Mouse (Mus musculus) kidney, postnatal 25 days (tissue): ENCODE results near the gene Olfr1368.
"Not testable (repeated sequence)": the region's sequence is repeated elsewhere in the genome, so short reads cannot be mapped to it uniquely, and the experiment has no call there.

Experiments used
- DNase-seq, 2 experiments: peaks; one replicate each; pipeline ENCODE4 v3.0.0; 2021; ENCODE audit warnings: mixed read lengths in 2 of 2

Olfr1368 gene

GRCm38 (mm10) chr13:21166936-21167909, 21.6 kb upstream of the Olfr1368 start:
- DNase-seq: peak; percentile 77 to 83

- no peak for DNase-seq
Observed at GRCm38 (mm10) chr13:21162591-21162990, 16.9 kb upstream of the Olfr1368 start.

GRCm38 (mm10) chr13:21161591-21161990, 15.9 kb upstream of the Olfr1368 start:
- DNase-seq: no peak

DNA sequence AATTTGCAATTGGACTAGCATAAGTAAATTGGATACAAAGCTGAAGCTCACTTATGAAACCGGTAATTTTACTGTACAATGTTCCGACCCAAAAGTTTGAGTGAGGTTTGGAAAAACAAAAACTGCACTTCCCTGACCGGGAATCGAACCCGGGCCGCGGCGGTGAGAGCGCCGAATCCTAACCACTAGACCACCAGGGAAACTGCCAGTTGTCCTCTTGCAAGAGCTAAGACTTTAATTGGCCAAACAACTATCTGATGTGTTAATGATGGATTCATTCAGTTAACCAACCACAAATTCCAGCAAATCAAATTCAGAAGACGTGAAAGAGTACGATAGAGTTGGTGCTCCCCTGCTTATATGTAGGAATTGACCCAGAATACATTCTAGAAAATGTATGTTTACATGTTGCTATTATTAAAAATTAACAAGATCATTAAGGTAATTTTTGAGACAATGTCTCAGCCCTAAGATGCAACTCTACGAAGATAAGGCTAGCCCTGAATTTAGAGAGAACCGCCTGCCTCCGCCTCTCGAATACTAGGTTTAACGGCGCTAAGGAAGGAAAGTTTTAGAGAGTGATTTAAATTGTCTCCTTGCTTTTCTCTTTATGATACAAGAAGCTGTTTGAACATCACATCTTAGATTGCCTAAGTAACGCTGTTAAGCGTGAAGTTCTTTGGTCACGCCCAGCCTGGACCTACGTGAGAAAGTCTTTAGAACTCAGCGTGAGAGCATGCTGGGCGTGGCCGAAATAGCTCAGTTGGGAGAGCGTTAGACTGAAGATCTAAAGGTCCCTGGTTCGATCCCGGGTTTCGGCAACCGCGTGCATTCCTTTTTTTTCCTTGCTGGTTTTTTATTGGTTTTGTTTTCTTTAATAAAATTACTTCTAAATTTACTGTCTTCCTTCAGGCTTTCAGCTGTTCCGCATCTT, 15.3 kb upstream of the Olfr1368 start:
- DNase-seq: peak; percentile 89 to 92

GRCm38 (mm10) chr13:21160041-21160511, 14.4 kb upstream of the Olfr1368 start:
- DNase-seq: no peak

DNA sequence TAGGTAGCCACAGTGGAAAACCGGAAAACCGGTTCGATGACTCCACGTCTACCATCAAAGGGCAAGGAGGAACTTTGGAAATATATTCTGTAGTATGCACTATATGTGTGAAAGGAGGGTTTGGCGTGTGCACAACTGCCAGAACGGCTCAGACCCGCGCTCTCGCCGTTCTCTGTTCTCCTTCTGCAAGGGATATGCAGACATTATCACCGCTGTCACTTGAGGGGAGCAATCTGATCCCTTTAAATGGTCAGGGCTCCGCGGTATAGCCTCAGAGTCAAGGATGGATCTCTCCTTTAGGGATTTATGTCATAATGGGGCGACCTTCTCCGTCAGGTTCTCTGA, 13.8 kb upstream of the Olfr1368 start:
- DNase-seq: peak in 1 of 2 experiments; percentile 38

DNA sequence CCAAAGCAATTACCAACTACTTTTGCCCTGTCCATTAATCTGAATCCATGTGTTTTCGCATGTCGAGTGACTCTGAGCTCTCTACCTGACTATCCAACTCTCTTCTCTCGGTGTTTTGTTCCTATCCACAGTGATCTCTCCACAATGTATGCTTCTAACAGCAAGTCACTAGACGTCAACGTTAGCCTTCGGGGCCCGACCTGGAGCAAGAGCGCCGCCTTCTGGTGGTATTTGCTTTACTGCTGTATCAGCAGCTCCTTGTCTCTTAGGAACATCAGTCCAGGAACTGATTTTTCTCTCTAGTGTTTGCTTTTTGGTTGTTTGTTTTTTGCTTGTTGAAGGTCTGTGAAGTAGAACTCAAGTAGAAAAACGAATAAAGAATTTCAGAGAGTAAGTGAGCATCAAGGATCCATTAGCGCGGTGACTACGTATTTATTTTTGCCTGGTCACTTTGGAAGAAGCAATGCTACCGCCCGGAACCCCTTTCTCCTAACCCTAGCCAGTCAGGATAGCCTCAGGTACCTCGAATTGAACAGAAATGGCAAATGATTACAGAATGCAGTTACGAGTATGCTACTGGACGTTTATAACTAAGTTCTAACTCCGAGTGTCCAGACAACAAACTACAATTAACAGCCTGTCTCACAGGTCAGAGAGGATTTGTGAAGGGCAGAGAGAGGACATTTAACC, 13.3 kb upstream of the Olfr1368 start:
- peak; percentile 89 to 95 for DNase-seq

- no peak for DNase-seq
Observed at GRCm38 (mm10) chr13:21158071-21158470, 12.4 kb upstream of the Olfr1368 start.

GRCm38 (mm10) chr13:21155888-21156287, 10.2 kb upstream of the Olfr1368 start:
- no peak for DNase-seq

DNA sequence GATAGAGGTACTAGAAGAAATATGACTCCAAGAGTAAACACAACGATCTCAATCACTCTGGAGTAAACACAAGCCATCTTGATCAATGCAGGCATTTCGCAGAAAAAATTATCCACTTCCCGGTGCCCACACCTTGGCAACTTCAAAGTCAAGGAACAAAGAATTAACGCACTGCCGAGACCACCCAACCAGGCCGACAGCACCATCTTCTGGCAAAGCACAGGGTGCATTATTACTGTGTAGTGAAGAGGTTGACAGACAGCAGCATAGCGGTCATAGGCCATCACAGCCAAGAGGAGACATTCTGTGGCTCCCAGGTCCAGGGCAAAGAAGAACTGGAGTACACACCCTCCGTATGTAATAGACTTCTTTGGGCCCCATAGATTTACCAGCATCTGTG, 3.2 kb downstream of the Olfr1368 start:
- DNase-seq: no peak

- DNase-seq: not testable (repeated sequence)
Observed at GRCm38 (mm10) chr13:21129339-21129738, 16.3 kb downstream of the Olfr1368 start, which contains the start of gene Olfr263. Gene Olfr263, plus strand, starts transcription at chr13:21129639.

DNA sequence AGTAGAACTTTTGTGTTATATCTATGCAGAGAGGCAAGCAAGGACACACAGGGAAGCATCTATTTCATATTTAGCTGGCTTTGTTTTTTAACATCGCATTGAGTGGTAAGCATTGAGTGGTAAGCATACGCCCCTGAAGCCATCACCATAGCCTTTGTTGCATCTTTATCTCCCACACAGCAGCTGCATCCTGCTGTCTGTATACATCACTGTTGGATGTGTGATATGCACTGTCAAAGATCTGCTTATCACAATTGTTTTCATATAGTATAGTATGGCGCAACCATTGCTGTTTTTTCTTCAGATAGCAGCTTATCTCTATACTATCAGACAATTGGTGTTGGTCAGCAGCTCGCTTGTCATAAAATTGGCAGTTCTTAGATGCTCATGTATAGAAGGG, 31.5 kb downstream of the Olfr1368 start:
- DNase-seq: no peak

GRCm38 (mm10) chr13:21111183-21111582, 34.5 kb downstream of the Olfr1368 start, which contains the start of gene Olfr1369-ps1:
Gene Olfr1369-ps1, plus strand, starts transcription at chr13:21111483.
- DNase-seq: not testable (repeated sequence)

DNA sequence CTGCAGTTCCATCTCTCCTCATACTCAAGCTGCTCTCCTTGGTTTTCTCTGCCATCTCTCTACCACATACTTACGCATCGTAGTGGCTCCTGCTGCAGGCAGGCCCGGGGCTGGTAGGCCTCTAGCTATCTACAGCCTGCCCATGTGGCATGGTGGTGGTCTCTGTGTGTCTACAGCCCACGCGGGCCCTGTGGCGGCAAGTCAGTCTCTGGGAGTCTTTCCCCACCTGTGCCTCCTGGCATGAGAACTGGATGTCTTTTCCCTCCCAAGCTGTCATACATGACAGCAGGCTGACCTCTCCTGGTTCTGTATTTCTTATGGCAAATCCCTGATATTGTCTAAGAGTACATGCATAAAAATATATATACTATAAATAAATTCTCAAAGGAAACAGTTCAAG, 35.2 kb downstream of the Olfr1368 start:
- DNase-seq: no peak

GRCm38 (mm10) chr13:21109759-21110158, 35.9 kb downstream of the Olfr1368 start:
- DNase-seq: no peak
